25 mouse cellular contexts compared by ENCODE assay signal in genomic region chr11:75980413-75980812, GRCm38 (mm10). TPM values are rescaled to one million over a fixed set of nuclear protein-coding genes. Genes with fewer than 3 reads are reported as not detected.
DNase-seq lines count a peak whose midpoint lies in the region; ATAC-seq and TF ChIP-seq lines count a peak whose summit lies in the region.
"Had no signal": no experiment of that assay in that cellular context is flagged by ENCODE, and none has a peak within 500 bp of the region (broad histone marks: within the 10 kb centered on the region; RNA-seq: fewer than 3 reads in every experiment).

No protein-coding gene starts in this region.

- no peaks in the 10 kb centered on the region; the same call in 1 of the 2 replicates for H3K9me3 ChIP-seq in embryonic facial prominence, embryonic 14.5 days (ENCODE audit: control insufficient read depth, low read length)
- H3K9me3 ChIP-seq in embryonic facial prominence, embryonic 10.5 days: no peaks in the 10 kb centered on the region
- H3K9me3 ChIP-seq in hindbrain, embryonic 11.5 days (ENCODE audit: control insufficient read depth, low read length): no peaks in the 10 kb centered on the region
- no peaks in the 10 kb centered on the region for H3K9me3 ChIP-seq in hindbrain, embryonic 12.5 days (replicated peaks)
- H3K9me3 ChIP-seq: forebrain, embryonic 12.5 days; heart, embryonic 12.5 days; hindbrain, embryonic 10.5 days had no signal

- H3K27me3 ChIP-seq in embryonic facial prominence, embryonic 14.5 days (replicated peaks; ENCODE audit: control insufficient read depth, insufficient read depth, low read length): no peaks in the 10 kb centered on the region
- no peaks in the 10 kb centered on the region for H3K27me3 ChIP-seq in embryonic facial prominence, embryonic 10.5 days (replicated peaks; ENCODE audit: low read depth, poor library complexity, severe bottlenecking)
- H3K27me3 ChIP-seq in thymus, adult 2 months (ENCODE audit: control insufficient read depth, insufficient read depth, low read length): no peaks in the 10 kb centered on the region
- no peaks in the 10 kb centered on the region for H3K27me3 ChIP-seq in hindbrain, embryonic 11.5 days (ENCODE audit: control insufficient read depth, insufficient read depth, low read length)
- no peaks in the 10 kb centered on the region for H3K27me3 ChIP-seq in hindbrain, embryonic 12.5 days
- H3K27me3 ChIP-seq: forebrain, embryonic 12.5 days; heart, embryonic 12.5 days; Patski had no signal

- 46% methylated on average over 2 of the region's 2 CpGs for WGBS in embryonic facial prominence, embryonic 14.5 days
- WGBS in embryonic facial prominence, embryonic 10.5 days: 47% methylated on average over 2 of the region's 2 CpGs
- 3% methylated on average over 2 of the region's 2 CpGs for WGBS in thymus, adult 2 months
- WGBS in hindbrain, embryonic 11.5 days: 37% methylated on average over 2 of the region's 2 CpGs
- WGBS in hindbrain, embryonic 12.5 days: 24% methylated on average over 2 of the region's 2 CpGs

- H3K27ac ChIP-seq in embryonic facial prominence, embryonic 14.5 days (replicated peaks; ENCODE audit: low read depth, low read length): no peak overlapping the region
- no peak overlapping the region for H3K27ac ChIP-seq in embryonic facial prominence, embryonic 10.5 days (replicated peaks)
- peak overlapping the region; percentile 67 for H3K27ac ChIP-seq in thymus, adult 2 months (ENCODE audit: control insufficient read depth, insufficient read depth, low read length)
- no peak overlapping the region for H3K27ac ChIP-seq in hindbrain, embryonic 11.5 days (ENCODE audit: low read depth, low read length)
- H3K27ac ChIP-seq in hindbrain, embryonic 12.5 days: no peak overlapping the region
- H3K27ac ChIP-seq: forebrain, embryonic 12.5 days; hindbrain, embryonic 10.5 days had no signal

- intact Hi-C loops in left cerebral cortex, postnatal 36 days (cut with DNase I): no loop called here

- no peak for TF ChIP-seq CTCF in thymus, adult 2 months (IDR thresholded peaks at IDR 0.05; ENCODE audit: borderline replicate concordance, control insufficient read depth, extremely low read depth, insufficient read depth, low read length, poor library complexity)

- no peak overlapping the region for H3K9ac ChIP-seq in embryonic facial prominence, embryonic 14.5 days (ENCODE audit: low read depth, low read length)
- H3K9ac ChIP-seq in hindbrain, embryonic 11.5 days (ENCODE audit: low read depth, low read length): no peak overlapping the region
- no peak overlapping the region for H3K9ac ChIP-seq in hindbrain, embryonic 12.5 days
- H3K9ac ChIP-seq: forebrain, embryonic 12.5 days; heart, embryonic 12.5 days had no signal

- DNase-seq in embryonic facial prominence, embryonic 14.5 days (ENCODE audit: low spot score): no peak
- DNase-seq in embryonic facial prominence, embryonic 10.5 days (ENCODE audit: low spot score): no peak
- peak; percentile 24 to 40 for DNase-seq in CD8-positive naive resting alpha-beta T cell, adult 2 months (ENCODE audit: low read depth in 2 of 2, low spot score in 2 of 2)
- DNase-seq in thymus, adult 2 months: peak; percentile 31
- DNase-seq in thymus, postnatal 36 days: peak; percentile 24 to 47
- DNase-seq in left cerebral cortex, postnatal 36 days (ENCODE audit: low spot score in 2 of 2): no peak
- DNase-seq in hindbrain, embryonic 11.5 days (ENCODE audit: low spot score): no peak
- DNase-seq: adrenal gland, adult 8-10 months; adrenal gland, postnatal 36 days; cerebellum, adult 2 months; cerebellum, postnatal 10 days; gastrocnemius, postnatal 25 days had no signal

- H3K4me3 ChIP-seq in embryonic facial prominence, embryonic 14.5 days (ENCODE audit: low read depth, low read length): no peak overlapping the region
- no peak overlapping the region for H3K4me3 ChIP-seq in embryonic facial prominence, embryonic 10.5 days
- no peak overlapping the region for H3K4me3 ChIP-seq in thymus, adult 2 months (ENCODE audit: control insufficient read depth, insufficient read depth, low read length)
- H3K4me3 ChIP-seq in hindbrain, embryonic 11.5 days (ENCODE audit: low read depth, low read length): no peak overlapping the region
- no peak overlapping the region for H3K4me3 ChIP-seq in hindbrain, embryonic 12.5 days
- H3K4me3 ChIP-seq: forebrain, embryonic 12.5 days; heart, embryonic 12.5 days; hindbrain, embryonic 10.5 days had no signal

- no peaks in the 10 kb centered on the region for H3K36me3 ChIP-seq in embryonic facial prominence, embryonic 14.5 days (ENCODE audit: control insufficient read depth, insufficient read depth, low read length)
- H3K36me3 ChIP-seq in embryonic facial prominence, embryonic 10.5 days (replicated peaks): no peaks in the 10 kb centered on the region
- no peaks in the 10 kb centered on the region for H3K36me3 ChIP-seq in thymus, adult 2 months (ENCODE audit: control insufficient read depth, insufficient read depth, low read length)
- H3K36me3 ChIP-seq in hindbrain, embryonic 11.5 days (ENCODE audit: control insufficient read depth, insufficient read depth, low read length): no peaks in the 10 kb centered on the region
- H3K36me3 ChIP-seq in hindbrain, embryonic 12.5 days: no peaks in the 10 kb centered on the region
- H3K36me3 ChIP-seq: forebrain, embryonic 12.5 days; heart, embryonic 12.5 days; hindbrain, embryonic 10.5 days had no signal

- no peak overlapping the region for H3K4me2 ChIP-seq in embryonic facial prominence, embryonic 14.5 days (ENCODE audit: low read depth, low read length)
- no peak overlapping the region for H3K4me2 ChIP-seq in hindbrain, embryonic 11.5 days (replicated peaks; ENCODE audit: low read depth, low read length)
- H3K4me2 ChIP-seq in hindbrain, embryonic 12.5 days (replicated peaks): no peak overlapping the region
- H3K4me2 ChIP-seq: forebrain, embryonic 12.5 days; heart, embryonic 12.5 days had no signal

- no peak for TF ChIP-seq POLR2A in thymus, adult 2 months (IDR thresholded peaks at IDR 0.05; ENCODE audit: control insufficient read depth, extremely low read depth, insufficient read depth, low read length, poor library complexity)

- ATAC-seq in embryonic facial prominence, embryonic 14.5 days (ENCODE audit: low read depth): peak; percentile 55; the same call in 1 of the 2 replicates
- no peak for ATAC-seq in hindbrain, embryonic 11.5 days (ENCODE audit: low FRiP score)
- ATAC-seq in hindbrain, embryonic 12.5 days (ENCODE audit: low FRiP score): no peak
- ATAC-seq: forebrain, embryonic 16.5 days; hindbrain, embryonic 16.5 days; Patski had no signal

- no peaks in the 10 kb centered on the region for H3K4me1 ChIP-seq in embryonic facial prominence, embryonic 14.5 days (ENCODE audit: control insufficient read depth, insufficient read depth, low read length)
- H3K4me1 ChIP-seq in embryonic facial prominence, embryonic 10.5 days: peaks cover 5% of the 10 kb centered on the region
- peaks cover 41% of the 10 kb centered on the region for H3K4me1 ChIP-seq in thymus, adult 2 months (replicated peaks; ENCODE audit: control insufficient read depth, insufficient read depth, low read length)
- H3K4me1 ChIP-seq in hindbrain, embryonic 11.5 days (replicated peaks; ENCODE audit: control insufficient read depth, insufficient read depth, low read length): no peaks in the 10 kb centered on the region
- no peaks in the 10 kb centered on the region for H3K4me1 ChIP-seq in hindbrain, embryonic 12.5 days
- H3K4me1 ChIP-seq: forebrain, embryonic 12.5 days; heart, embryonic 12.5 days had no signal

RNA-seq across cellular contexts. Expression of gene 1700016K19Rik, which starts 19.3 kb away (rescaled TPM):
- 2.0 and 7.3 TPM in 2 replicates for polyA plus RNA-seq in embryonic facial prominence, embryonic 14.5 days (2014; fragmentation: Nextera tagmentation; extraction: Ambion mirVana)
- polyA plus RNA-seq in embryonic facial prominence, embryonic 10.5 days (2016; fragmentation: Nextera tagmentation; extraction: Ambion mirVana): 0.65 and 0.99 TPM in 2 replicates
- 0.38 and 0.74 TPM in 2 replicates for polyA plus RNA-seq in thymus, adult 2 months (2012; rRNA removed)
- total RNA-seq in left cerebral cortex, postnatal 36 days (2021): 1 to 10 TPM; 3.4 to 6.4 TPM
- polyA plus RNA-seq in hindbrain, embryonic 11.5 days (2014; fragmentation: Nextera tagmentation; extraction: Ambion mirVana): 3.1 and 3.6 TPM in 2 replicates
- 2.0 and 3.7 TPM in 2 replicates for polyA plus RNA-seq in hindbrain, embryonic 12.5 days (2016; fragmentation: Nextera tagmentation; extraction: Ambion mirVana)
- total RNA-seq: adrenal gland, adult 8-10 months; adrenal gland, postnatal 36 days; gastrocnemius, adult 18-20 months; gastrocnemius, postnatal 25 days; granulocyte monocyte progenitor cell, adult 5-6 weeks; heart, adult 8-10 months; heart, postnatal 25 days; MEL had no signal
- polyA plus RNA-seq: C2C12 had no signal

RNA-seq across cellular contexts. Expression of gene Rph3al, which starts 42.2 kb away (rescaled TPM):
- 3.0 TPM in 2 replicates for polyA plus RNA-seq in embryonic facial prominence, embryonic 14.5 days (2014; fragmentation: Nextera tagmentation; extraction: Ambion mirVana)
- 2.2 and 3.5 TPM in 2 replicates for polyA plus RNA-seq in embryonic facial prominence, embryonic 10.5 days (2016; fragmentation: Nextera tagmentation; extraction: Ambion mirVana)
- polyA plus RNA-seq in thymus, adult 2 months (2012; rRNA removed): 7.6 TPM in 2 replicates
- total RNA-seq in left cerebral cortex, postnatal 36 days (2021): 1 to 10 TPM; 2.0 to 4.3 TPM
- 1.5 and 2.2 TPM in 2 replicates for polyA plus RNA-seq in hindbrain, embryonic 11.5 days (2014; fragmentation: Nextera tagmentation; extraction: Ambion mirVana)
- 2.6 and 2.9 TPM in 2 replicates for polyA plus RNA-seq in hindbrain, embryonic 12.5 days (2016; fragmentation: Nextera tagmentation; extraction: Ambion mirVana)
- total RNA-seq: granulocyte monocyte progenitor cell, adult 5-6 weeks had no signal

RNA-seq across cellular contexts. Expression of gene Rflnb, which starts 47.2 kb away (rescaled TPM):
- 45.3 and 45.6 TPM in 2 replicates for polyA plus RNA-seq in embryonic facial prominence, embryonic 14.5 days (2014; fragmentation: Nextera tagmentation; extraction: Ambion mirVana)
- 24.6 and 29.7 TPM in 2 replicates for polyA plus RNA-seq in embryonic facial prominence, embryonic 10.5 days (2016; fragmentation: Nextera tagmentation; extraction: Ambion mirVana)
- 8.7 and 8.9 TPM in 2 replicates for polyA plus RNA-seq in thymus, adult 2 months (2012; rRNA removed)
- 1 to 10 TPM; 8.1 to 9.2 TPM for total RNA-seq in left cerebral cortex, postnatal 36 days (2021)
- 12.9 and 14.6 TPM in 2 replicates for polyA plus RNA-seq in hindbrain, embryonic 11.5 days (2014; fragmentation: Nextera tagmentation; extraction: Ambion mirVana)
- polyA plus RNA-seq in hindbrain, embryonic 12.5 days (2016; fragmentation: Nextera tagmentation; extraction: Ambion mirVana): 23.1 and 25.4 TPM in 2 replicates

Comparison
In these comparisons a context has a peak if more than half of its experiments do, and no peak if none do; other contexts are left out.
1. DNase-seq: peak in CD8-positive naive resting alpha-beta T cell, adult 2 months (2 of 2), thymus, adult 2 months (single experiment) and thymus, postnatal 36 days (2 of 2); none in embryonic facial prominence, embryonic 14.5 days (single experiment), embryonic facial prominence, embryonic 10.5 days (single experiment), left cerebral cortex, postnatal 36 days (0 of 2) and hindbrain, embryonic 11.5 days (single experiment).